Mouse (Mus musculus) urinary bladder, postnatal 0 days (tissue): Measurements from ENCODE around the gene Gm21981. TPM values are rescaled to one million over a fixed set of nuclear protein-coding genes. Genes with fewer than 3 reads are reported as not detected.

ENCODE experiments used
- polyA plus RNA-seq: library from polyadenylated mRNA; unstranded; fragments of >200 nt; fragmentation: Nextera tagmentation; extraction: Ambion mirVana; gene quantifications from 2 replicates; pipeline ENCODE4 v1.2.1, GENCODE M21; 2015

The Gm21981 gene
- 0.16 and 0.28 TPM in 2 replicates for polyA plus RNA-seq

GRCm38 (mm10) chr17:47694442-47694502, at the start of gene Gm21981:
Gene Gm21981, minus strand, starts transcription at chr17:47694455.

GRCm38 (mm10) chr17:47736856-47737255, 42.6 kb upstream of the Gm21981 start, which contains the start of gene Tfeb:
Gene Tfeb, plus strand, starts transcription at chr17:47737030.

DNA sequence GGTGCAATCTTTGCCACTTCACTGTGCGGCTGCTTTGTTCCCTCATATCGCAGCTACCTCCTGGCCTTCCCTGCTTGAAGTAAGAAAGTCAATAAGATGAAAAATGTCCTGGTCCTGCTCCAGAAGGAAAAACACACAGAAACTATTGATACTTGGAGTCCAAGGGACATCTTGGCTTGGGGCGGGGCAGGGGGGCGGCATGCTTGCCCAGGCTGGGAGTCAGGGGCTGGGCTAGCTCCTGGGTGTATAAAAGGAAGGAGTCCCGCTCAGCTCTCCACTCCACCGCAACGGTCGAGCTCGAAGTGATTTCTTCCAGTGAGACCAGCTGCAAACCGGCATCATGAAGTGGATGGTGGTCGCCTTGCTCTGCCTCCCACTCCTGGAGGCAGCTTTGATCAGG, 32.3 kb upstream of the Gm21981 start, which contains the start of gene Pgc:
TSS of gene Pgc (plus strand) at position 277 of the 400 bp plus-strand sequence.

GRCm38 (mm10) chr17:47694503-47695336, 465 bp upstream of the Gm21981 start, which contains the start of gene Prickle4:
Gene Prickle4, minus strand, starts transcription at chr17:47694736.

DNA sequence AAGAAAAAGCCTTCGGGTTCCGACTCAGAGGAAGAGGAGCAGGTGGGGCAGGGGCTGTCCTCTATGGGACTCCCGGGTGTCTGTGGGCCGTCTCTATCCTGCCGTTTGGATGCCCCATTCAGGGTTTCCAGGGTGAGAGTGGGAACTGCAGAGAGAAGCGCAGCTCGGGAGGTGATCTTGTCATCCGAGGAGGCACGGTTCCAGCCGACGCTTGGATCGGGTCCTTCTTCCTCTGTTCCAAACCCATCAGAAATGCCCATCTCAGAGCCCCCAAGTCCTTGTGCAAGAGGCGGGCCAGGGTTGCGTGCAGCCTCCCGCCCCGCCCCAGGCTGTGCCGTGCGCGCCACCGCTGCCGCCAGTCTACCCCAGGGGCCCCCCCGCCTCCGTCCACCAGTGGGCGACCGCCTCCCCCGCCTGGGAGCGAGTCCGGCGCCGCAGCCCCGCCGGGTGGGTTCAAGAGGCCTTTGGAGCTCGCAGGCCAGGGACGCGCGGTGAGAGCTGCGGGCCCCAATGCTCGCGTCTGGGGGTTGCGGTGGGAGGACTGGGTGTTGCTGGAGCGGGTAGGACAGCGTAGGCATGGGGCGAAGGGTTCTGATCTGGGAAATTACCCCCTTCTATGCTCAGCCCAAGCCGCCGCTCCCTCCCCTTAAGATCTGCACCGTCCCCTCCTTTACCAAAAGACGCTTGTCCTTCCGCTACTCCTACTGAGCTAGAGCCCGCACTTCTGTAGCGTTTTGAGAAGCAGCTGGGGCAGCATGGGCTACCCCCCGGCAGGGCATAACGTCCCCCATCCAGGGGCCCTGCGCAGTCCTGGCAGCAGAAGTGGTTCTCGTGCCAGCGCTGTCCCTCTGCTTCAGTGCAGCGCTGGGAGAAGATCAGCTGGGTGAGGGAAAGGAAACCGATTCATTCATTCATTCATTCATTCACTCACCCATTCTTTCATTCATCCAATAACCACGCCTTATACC, 5.4 kb downstream of the Gm21981 start, which contains the start of gene Frs3:
TSS of gene Frs3 (plus strand) at position 423 of the 968 bp plus-strand sequence.

GRCm38 (mm10) chr17:47688344-47688607, 6.0 kb downstream of the Gm21981 start, which contains the start of gene Tomm6:
Gene Tomm6, minus strand, starts transcription at chr17:47688386.

Other genes starting within 250 kb of the Gm21981 start
- gene Taf8, start 192.2 kb downstream of the Gm21981 start, polyA plus RNA-seq: 11.9 and 12.2 TPM in 2 replicates
- gene Ccnd3, start 189.4 kb downstream of the Gm21981 start, polyA plus RNA-seq: 185 and 201 TPM in 2 replicates
- 17.2 and 18.2 TPM in 2 replicates for gene Bysl, start 83.0 kb downstream of the Gm21981 start, polyA plus RNA-seq
- 24.0 and 24.3 TPM in 2 replicates for gene Med20, start 82.9 kb downstream of the Gm21981 start, polyA plus RNA-seq
- 1.4 and 2.1 TPM in 2 replicates for gene Gm20517, start 82.9 kb downstream of the Gm21981 start, polyA plus RNA-seq
- 2.1 and 2.2 TPM in 2 replicates for gene Usp49, start 63.8 kb downstream of the Gm21981 start, polyA plus RNA-seq
- 318 and 323 TPM in 2 replicates for gene Tomm6, start 6.1 kb downstream of the Gm21981 start, polyA plus RNA-seq
- 1.9 TPM in 2 replicates for gene Frs3, start 5.4 kb downstream of the Gm21981 start, polyA plus RNA-seq
- not detected in 2 replicates for gene Prickle4, start 281 bp upstream of the Gm21981 start, polyA plus RNA-seq
- 0.27 and 0.30 TPM in 2 replicates for gene Pgc, start 32.4 kb upstream of the Gm21981 start, polyA plus RNA-seq
- gene Tfeb, start 42.6 kb upstream of the Gm21981 start, polyA plus RNA-seq: 6.5 and 6.8 TPM in 2 replicates
- gene Mdfi, start 140.2 kb upstream of the Gm21981 start, polyA plus RNA-seq: 3.5 and 3.9 TPM in 2 replicates
- gene Foxp4, start 230.2 kb upstream of the Gm21981 start, polyA plus RNA-seq: 9.2 and 9.3 TPM in 2 replicates